Mouse (Mus musculus) heart, adult 9 months (tissue): ENCODE results near the gene Orc2.

ENCODE experiments used
- DNase-seq, 2 experiments: peaks; one replicate each; pipeline ENCODE4 v3.0.0; 2022; ENCODE audit warnings: low spot score in 2 of 2

Orc2 gene

GRCm38 (mm10) chr1:58423371-58424248 is 81.3 kb downstream of the Orc2 start, which contains the start of gene Clk1:
Gene Clk1 (minus strand): TSS chr1:58424066.
- peak; percentile 98 to 99 for DNase-seq

- DNase-seq: peak; percentile 67 to 70
Observed at GRCm38 (mm10) chr1:58422879-58423278, 82.0 kb downstream of the Orc2 start.

GRCm38 (mm10) chr1:58420961-58421360 is 83.9 kb downstream of the Orc2 start:
- DNase-seq: no peak

- no peak for DNase-seq
Observed at GRCm38 (mm10) chr1:58420032-58420431, 84.9 kb downstream of the Orc2 start.

GRCm38 (mm10) chr1:58416048-58416447 is 88.9 kb downstream of the Orc2 start:
- DNase-seq: no peak

- DNase-seq: no peak
Observed at GRCm38 (mm10) chr1:58415442-58415841, 89.5 kb downstream of the Orc2 start.
